Mouse (Mus musculus): ENCODE measurements around the gene Gm38655.
A peak's percentile ranks its signal among the peaks of the same experiment; 100 is the strongest.
"Not testable (repeated sequence)": the region's sequence is repeated elsewhere in the genome, so short reads cannot be mapped to it uniquely, and the experiment has no call there.

Gene Gm38655

GRCm38 (mm10) chr17:25169706-25170105, 5.6 kb downstream of the Gm38655 start:
- DNase-seq (ENCODE audit: low spot score), result no peak

GRCm38 (mm10) chr17:25165970-25166671, 9.2 kb downstream of the Gm38655 start:
- no peak for DNase-seq (ENCODE audit: low spot score)

- no peak for DNase-seq (ENCODE audit: low spot score)
These were observed 10.5 kb downstream of the Gm38655 start for GRCm38 (mm10) chr17:25164770-25165169.

GRCm38 (mm10) chr17:25163387-25163786, 11.9 kb downstream of the Gm38655 start:
- no peak for DNase-seq (ENCODE audit: low spot score)

- no peak for DNase-seq (ENCODE audit: low spot score)
These were observed 13.1 kb downstream of the Gm38655 start, which contains the start of gene Ccdc154 for GRCm38 (mm10) chr17:25162161-25162560. Ccdc154 (plus strand) TSS chr17:25162461.

GRCm38 (mm10) chr17:25139960-25140359, 35.3 kb downstream of the Gm38655 start:
- DNase-seq (ENCODE audit: low spot score), result peak; percentile 27

- no peak for DNase-seq (ENCODE audit: low spot score)
These were observed 36.5 kb downstream of the Gm38655 start for GRCm38 (mm10) chr17:25138803-25139202.

- no peak for DNase-seq (ENCODE audit: low spot score)
These were observed 39.6 kb downstream of the Gm38655 start for GRCm38 (mm10) chr17:25135622-25136021.

- peak; percentile 95 for DNase-seq (ENCODE audit: low spot score)
These were observed 42.0 kb downstream of the Gm38655 start, which contains the start of gene Clcn7 for GRCm38 (mm10) chr17:25133275-25133698. Clcn7 (plus strand) TSS chr17:25133391.

- no peak for DNase-seq (ENCODE audit: low spot score)
These were observed 45.2 kb downstream of the Gm38655 start for GRCm38 (mm10) chr17:25130060-25130459.

- DNase-seq (ENCODE audit: low spot score), result no peak
These were observed 47.6 kb downstream of the Gm38655 start for GRCm38 (mm10) chr17:25127681-25128080.

GRCm38 (mm10) chr17:25127079-25127478, 48.2 kb downstream of the Gm38655 start:
- peak; percentile 16 for DNase-seq (ENCODE audit: low spot score)

- not testable (repeated sequence) for DNase-seq (ENCODE audit: low spot score)
These were observed 49.7 kb downstream of the Gm38655 start for GRCm38 (mm10) chr17:25125442-25126060.

- peak; percentile 34 for DNase-seq (ENCODE audit: low spot score)
These were observed 51.3 kb downstream of the Gm38655 start for GRCm38 (mm10) chr17:25123979-25124378.

Measured in retina, embryonic 14.5 days (tissue).